Mouse (Mus musculus): ENCODE data around the gene Gkn2. TPM values are rescaled to one million over a fixed set of nuclear protein-coding genes. Genes with fewer than 3 reads are reported as not detected.

The Gkn2 gene
- total RNA-seq, 2 experiments from 2014 or later, result not detected

DNA sequence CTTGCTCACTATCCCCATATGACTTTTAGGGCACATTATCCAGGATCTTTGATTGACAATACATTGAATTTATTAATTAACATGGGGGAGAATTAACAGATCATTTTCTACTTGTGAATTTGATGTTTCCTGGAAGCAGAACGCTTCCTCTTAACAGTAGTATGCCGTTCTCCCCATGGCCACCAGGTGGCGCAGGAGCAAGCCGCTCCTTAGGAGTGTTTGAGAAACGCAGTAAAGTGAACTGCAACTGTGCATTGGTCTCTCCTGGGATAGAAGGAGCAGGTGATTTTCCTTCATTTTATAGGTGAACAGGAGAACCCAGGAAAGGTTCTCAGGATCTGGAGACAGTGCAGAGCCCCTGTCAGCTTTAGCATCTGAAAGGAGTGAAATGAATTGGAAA is 26.0 kb downstream of the Gkn2 start:
- DNase-seq (ENCODE audit: low spot score in 2 of 2), result peak; percentile 72 to 84

DNA sequence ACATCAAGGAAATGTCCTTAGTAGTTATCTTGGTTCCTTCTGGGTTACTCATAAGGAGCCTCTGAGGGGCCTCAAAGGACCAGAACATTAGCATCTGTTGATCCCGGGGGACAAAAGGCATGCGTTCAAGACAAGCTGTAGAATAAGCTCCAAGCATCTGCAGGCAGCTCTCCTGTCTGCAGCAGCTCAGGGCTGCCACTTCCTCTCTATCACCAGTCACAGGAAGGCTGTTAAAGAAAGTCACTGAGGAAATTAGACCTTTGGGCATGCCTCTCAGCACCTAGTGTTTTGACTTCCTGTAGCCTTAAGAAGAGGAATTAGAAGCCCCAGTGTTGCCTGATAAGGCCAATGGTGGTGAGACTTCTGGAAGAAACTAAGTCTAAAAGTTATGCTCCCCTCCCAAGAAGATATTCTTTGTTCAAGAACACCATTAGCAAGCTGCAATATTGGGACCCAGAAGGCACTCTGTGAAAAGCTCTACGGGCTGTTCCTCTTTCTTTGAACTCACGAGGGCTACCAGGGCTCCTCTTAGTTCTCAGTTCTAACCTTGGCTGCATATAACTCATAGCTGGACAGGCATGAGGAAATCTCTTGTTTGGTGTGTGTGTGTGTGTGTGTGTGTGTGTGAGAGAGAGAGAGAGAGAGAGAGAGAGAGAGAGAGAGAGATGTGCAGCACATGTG is 26.9 kb downstream of the Gkn2 start:
- no peak for DNase-seq (ENCODE audit: low spot score in 2 of 2)

- DNase-seq (ENCODE audit: low spot score in 2 of 2), result no peak
These were observed 28.3 kb downstream of the Gkn2 start for GRCm38 (mm10) chr6:87401456-87401855.

DNA sequence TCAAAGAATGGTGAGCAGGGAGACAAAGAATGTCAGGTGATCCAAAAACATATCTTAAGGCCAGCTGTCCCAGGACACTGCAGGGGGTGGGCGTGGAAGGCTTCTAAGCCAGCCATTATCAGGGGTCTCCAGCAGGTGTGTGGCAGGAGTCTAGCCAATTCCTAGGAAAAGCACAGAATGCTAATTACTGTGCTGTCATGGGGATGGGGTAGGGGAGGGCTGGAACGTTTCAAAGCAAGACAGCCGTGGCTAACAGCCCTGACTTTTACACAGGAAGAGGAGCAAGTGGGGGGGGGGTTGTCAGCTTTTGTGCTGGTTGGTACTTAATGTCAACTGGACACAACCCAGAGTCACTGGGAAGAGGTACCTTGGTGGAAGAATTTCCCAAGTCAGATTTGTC is 38.9 kb downstream of the Gkn2 start:
- no peak for DNase-seq (ENCODE audit: low spot score in 2 of 2)

DNA sequence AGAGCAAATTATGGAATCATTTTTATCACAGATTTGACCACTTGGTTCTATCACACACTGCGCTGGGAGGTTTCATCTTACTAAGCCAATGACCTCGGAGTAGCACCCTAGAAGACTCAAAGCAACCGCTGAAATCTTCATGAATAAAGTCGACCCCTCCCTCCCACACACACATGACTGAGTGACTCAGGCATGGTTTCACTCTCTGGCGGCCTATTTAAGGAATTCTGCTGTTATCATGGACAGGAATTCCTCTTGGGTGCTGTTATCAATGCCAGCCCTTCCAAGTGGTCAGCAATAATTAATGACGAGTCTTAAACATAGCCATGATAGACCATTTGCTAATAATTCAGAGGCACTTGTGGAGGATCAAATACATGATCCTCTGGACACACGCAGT is 49.1 kb downstream of the Gkn2 start:
- DNase-seq (ENCODE audit: low spot score in 2 of 2), result no peak

GRCm38 (mm10) chr6:87424037-87424816 is 51.1 kb downstream of the Gkn2 start:
- peak; percentile 12 to 20 for DNase-seq (ENCODE audit: low spot score in 2 of 2)

- DNase-seq (ENCODE audit: low spot score in 2 of 2), result no peak
These were observed 53.8 kb downstream of the Gkn2 start for GRCm38 (mm10) chr6:87426954-87427353.

GRCm38 (mm10) chr6:87427616-87428015 is 54.5 kb downstream of the Gkn2 start:
- DNase-seq (ENCODE audit: low spot score in 2 of 2), result no peak

- DNase-seq (ENCODE audit: low spot score in 2 of 2), result no peak
These were observed 55.4 kb downstream of the Gkn2 start, which contains the start of gene Bmp10 for GRCm38 (mm10) chr6:87428487-87429044. TSS of gene Bmp10 (plus strand) at chr6:87428994.

Other genes starting within 250 kb of the Gkn2 start
- 10 to 100 TPM; 11.6 to 14.4 TPM for gene Antxr1, start 37.5 kb upstream of the Gkn2 start, total RNA-seq (2021)
- gene Gkn1, start 22.4 kb upstream of the Gkn2 start, total RNA-seq (2021), result not detected
- 1 to 10 TPM; 3.7 to 4.0 TPM for gene Gkn3, start 15.6 kb downstream of the Gkn2 start, total RNA-seq (2021)
- gene Bmp10, start 55.6 kb downstream of the Gkn2 start, total RNA-seq (2021), result not detected
- 10 to 100 TPM in 1 of 2 experiments, 1 to 10 TPM in 1; 8.1 to 10.8 TPM for gene Arhgap25, start 159.9 kb downstream of the Gkn2 start, total RNA-seq (2021)
- gene Prokr1, start 217.4 kb downstream of the Gkn2 start, total RNA-seq (2021), result under 1 TPM; 0.14 to 0.46 TPM